Mouse (Mus musculus): ENCODE results near the gene Zbtb45.

Zbtb45 gene

DNA sequence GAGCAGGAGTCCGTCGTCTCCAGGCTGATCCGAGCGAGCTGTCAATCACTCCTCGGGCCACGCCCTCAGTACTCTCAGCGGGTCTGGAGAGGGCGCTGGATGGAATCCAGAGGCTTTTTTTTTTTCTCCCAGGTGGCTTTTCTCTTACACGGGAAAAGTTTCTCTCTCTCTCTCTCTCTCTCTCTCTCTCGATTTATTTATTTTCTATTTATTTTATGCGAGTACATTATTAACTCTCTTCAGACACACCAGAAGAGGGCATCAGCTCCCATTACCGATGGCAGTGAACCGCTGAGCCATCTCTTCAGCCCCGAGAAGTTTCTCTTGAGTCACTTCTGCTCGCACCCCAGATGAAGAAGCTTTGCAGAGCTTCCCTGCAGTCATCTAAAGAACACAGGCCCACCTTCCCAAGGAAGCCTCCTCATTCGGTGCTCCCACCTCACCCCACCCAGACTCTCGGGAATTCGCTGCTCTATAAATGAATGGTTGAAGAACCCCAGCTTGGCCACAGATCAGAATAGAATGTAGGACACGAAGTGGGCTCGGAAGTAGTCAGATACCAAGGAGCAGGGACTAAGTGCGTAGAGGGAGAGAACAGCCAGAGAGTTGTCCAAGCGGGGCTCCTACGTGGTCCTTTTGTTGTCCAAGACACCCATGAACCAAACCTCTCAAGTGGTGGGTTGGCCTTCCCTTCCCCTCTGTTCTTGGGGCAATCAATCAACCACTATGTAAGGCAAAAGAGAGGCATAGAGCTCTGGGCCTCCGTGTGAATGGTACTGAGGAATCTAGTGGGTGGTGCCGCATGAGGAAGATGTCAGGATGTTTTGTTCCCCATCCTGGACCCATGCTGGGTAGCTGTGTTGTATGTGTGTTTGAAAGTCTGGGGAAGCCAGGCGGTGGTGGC lies at the start of gene Zbtb45:
Gene Zbtb45, minus strand, starts transcription at position 30 of the 904 bp plus-strand sequence.
- no peak for DNase-seq (ENCODE audit: low read depth, low spot score)

DNA sequence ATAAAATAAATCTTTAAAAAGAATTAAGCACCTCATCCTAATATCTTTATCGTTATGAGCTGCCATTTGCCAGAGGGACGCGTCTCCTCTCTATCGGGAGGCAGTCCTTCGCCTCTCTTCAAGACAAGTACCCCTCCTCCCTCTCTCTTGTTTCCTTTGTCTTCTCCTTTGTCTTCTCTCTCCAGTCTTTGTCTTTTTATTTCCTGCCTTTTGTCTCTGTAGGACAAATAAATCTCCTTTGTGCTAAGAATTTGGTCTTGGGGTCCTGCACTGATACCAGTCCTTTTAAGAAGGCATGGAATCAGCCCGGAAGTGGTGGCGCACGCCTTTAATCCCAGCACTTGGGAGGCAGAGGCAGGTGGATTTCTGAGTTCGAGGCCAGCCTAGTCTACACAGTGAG lies 49.7 kb upstream of the Zbtb45 start:
- DNase-seq (ENCODE audit: low read depth, low spot score) = no peak

DNA sequence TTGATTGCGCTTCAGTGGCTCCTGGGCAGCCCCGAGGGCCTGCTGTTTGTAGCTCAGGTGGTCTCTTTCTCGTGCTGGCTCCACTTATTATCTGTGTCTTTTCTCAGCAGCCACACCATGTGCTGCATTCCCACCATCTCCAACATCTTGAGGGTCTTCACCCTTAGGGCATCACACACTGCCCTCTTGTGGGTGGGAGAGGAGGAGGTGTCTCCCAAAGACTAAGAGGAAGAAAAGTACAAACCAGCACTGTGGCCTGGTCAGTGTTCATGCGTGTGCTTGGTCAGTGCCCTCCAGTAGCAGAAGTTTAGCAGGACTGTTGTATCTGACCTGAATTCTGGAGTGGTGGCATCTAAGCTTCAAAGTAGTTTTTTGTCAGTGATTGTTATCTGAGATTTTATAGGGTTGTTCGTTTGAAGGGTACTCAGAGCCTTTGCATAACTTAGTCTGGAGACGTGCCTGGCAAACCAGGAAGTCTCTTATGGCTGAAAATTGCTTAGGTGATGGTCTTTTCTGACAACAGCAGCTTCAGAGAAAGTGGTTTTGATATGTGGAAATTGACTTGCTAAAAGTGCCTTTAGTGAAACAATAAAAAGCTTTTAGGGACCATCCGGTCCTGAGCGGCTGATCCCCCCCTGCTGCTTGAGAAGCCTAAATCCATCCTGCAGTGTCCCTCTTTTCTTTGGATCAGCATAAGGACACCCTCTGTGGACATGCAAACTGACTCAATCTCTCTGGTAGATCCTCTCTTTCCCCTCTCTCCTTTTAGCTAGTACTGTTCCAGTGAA lies 47.3 kb upstream of the Zbtb45 start:
- DNase-seq (ENCODE audit: low read depth, low spot score) = no peak

DNA sequence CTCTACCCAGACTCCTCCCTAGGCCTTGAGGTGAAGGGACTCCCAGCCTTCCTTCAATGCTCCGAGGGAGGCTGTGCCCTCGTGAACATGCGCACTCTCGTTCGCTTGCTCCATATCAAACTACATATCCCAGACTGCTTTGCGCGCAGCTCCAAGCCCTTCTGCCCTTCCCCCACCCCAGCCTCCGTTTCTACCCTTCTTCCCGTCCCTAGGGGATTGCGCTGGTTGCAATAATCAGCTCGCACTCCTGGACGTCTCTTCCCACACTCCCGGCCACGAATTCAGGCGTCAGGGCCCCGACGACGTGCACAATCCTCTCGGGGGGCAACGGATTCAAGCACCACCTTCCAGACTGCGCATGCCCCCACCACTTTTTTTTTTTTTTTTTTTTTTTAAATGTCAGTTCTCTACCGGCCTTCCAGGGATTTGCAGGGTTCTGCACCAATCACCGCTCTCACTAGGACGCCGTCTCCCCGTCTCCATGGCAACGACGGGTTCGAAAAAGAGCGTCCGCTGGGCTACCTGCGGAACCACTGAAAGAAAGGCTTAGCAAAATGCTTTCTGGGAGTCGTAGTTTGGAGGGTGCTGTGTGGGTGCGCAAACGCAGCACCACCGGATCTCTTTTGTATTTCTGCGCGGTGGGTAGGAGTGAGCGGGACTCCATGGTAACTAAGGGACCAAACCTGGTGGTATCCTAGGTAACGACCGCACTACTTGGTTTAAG lies 44.6 kb upstream of the Zbtb45 start, which contains the start of gene Mzf1:
Gene Mzf1, minus strand, starts transcription at position 478 of the 724 bp plus-strand sequence.
- peak; percentile 99 for DNase-seq (ENCODE audit: low read depth, low spot score)

DNA sequence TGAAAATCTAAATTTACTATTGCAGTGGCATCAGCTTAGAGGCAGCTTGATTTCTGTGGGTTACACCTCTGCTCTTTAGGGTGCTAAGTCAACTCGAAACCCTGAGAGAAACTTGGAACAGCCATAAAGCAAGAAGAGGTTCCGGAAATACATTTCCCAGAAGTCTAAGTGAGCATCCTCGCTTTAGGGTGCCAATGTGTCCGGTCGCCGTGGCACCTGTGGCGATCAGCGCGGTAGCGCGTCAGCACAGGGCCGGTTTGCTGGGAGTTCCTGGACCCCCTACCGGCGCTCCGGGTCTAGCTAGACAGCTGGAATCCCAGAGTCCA lies 44.1 kb upstream of the Zbtb45 start:
- no peak for DNase-seq (ENCODE audit: low read depth, low spot score)

DNA sequence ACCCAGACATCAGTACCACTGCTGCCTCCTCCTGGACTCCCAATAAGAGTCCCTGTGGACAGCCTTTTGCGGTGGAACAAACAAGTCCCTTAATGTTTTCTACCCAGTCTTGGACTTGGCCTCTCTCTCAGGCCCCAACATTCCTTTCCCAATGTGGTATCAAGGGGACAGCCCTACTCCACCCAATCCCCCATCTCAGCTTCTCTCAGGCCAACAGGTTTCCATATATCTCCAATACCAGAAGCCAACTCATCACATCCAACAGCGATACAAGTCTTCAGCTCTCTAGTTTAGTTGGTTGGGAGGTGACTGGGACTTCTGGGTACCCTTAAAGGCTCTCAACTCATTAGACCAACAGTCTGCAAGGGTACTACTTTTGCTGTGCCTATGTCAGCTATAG lies 43.7 kb upstream of the Zbtb45 start:
- no peak for DNase-seq (ENCODE audit: low read depth, low spot score)

DNA sequence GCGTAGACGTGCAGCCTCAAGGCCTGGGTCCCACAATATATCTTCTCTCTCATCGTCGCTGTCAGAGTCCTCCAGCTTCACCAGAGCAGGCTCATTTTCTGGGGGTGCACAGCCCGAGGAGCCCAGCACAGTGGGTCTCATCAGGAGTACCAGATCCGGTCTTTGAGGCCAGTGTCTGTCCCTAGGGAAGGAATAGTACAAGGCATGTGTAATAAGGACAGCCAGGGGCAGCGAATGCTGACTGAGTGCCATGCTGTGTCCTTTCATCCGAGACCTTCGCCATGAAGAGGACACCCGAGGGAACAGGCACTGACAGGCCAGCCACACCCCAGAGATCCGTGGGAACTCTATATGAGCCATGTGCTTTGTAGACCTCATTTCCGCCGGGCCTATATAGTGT lies 43.2 kb upstream of the Zbtb45 start:
- no peak for DNase-seq (ENCODE audit: low read depth, low spot score)

DNA sequence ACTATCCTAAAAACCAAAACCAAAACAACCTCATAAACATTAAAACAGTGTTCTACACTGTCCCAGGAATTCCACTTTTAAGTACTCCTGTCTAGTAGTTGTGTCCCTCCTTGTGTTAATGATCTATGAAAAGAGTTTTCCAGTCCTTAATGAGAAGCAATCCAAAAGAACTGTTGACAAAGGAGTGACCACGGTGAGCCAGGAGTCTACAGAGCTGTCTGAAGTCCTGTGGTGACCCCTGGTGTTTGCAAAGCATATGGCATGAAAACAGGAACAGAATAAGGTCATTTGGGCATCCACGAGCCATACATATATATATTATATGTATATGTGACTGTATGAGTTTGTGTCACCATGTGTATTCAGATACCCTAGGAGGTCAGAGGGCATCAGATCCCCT lies 36.2 kb upstream of the Zbtb45 start:
- no peak for DNase-seq (ENCODE audit: low read depth, low spot score)

DNA sequence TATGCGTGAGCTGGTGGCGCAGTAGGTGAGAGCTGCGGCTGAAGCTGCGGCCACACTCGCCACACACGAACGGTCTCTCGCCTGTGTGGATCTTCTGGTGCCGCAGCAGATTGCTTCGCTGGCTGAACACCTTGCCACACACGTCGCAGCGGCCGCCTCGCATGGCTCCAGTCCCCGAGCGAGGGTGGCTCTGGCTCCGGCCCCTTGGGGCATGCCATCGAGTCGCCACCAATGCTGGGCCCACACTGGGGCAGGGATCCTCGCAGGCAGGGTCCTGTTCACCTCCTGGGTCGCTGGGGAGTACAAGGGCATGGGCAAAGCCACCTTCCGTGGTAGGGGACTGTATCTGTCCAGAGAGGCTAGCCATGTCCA lies 34.4 kb upstream of the Zbtb45 start:
- DNase-seq (ENCODE audit: low read depth, low spot score) = no peak

DNA sequence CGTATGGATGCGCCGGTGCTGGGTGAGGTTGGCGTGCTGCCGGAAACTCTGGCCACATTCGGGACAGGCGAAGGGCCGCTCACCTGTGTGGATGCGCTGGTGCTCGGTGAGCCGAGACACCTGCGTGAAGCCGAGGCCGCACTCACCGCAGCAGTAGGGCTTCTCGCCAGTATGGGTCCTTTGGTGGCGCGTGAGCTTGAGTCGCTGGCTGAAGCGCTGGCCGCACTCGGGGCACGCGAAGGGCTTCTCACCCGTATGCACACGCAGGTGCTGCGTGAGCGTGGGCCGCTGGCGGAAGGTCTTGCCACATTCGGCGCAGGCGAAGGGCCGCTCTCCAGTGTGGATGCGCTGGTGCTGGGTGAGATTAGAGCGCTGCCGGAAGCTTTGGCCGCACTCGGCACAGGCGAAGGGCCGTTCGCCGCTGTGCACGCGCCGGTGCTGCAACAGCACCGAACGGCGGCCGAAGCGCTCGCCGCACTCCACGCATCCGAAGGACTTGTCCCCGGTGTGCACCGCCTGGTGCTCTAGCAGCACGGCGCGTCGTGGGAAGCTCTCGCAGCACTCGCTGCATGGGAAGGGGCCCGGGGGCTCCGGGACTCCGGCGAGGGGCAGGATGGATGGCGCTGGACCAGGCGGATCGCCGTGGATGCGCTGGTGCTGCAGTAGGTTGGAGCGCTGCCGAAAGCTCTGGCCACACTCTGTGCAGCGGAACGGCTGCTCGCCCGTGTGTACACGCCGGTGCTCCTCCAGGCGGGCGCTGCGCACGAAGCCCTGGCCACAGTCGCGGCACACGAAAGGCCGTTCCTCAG lies 33.8 kb upstream of the Zbtb45 start:
- DNase-seq (ENCODE audit: low read depth, low spot score) = no peak

DNA sequence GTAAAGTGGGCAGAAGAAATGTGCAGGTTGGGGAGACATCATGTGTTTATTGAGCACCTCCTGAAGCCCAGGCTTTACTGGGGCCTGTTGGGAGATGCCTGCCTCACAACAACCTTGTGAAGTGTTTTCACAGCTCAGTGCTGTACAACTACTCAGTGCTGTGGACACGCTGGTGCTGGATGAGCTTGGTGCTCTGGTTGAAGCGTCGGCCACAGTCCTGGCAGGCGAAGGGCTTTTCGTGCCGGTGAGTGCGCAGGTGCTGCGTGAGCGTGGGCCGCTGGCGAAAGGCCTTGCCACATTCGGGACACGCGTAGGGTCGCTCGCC lies 33.2 kb upstream of the Zbtb45 start:
- no peak for DNase-seq (ENCODE audit: low read depth, low spot score)

DNA sequence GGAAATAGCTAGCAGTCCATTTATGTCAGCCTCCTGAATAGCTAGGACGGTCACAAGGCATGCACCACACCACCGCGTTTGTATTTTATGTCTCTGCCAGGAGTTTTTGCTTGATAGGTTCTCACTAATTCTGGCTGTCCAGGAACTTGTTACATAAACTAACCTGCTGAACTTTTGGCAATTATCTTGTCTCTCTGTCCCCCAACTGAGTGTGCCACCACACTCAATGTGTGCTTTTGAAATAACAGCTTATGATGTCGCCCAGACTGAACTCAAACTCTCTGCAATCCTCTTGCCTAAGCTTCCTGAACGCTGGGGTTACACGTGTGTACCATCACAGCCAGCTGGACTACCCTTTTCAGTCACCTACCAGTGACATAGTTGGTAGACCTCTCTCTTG lies 32.7 kb upstream of the Zbtb45 start:
- DNase-seq (ENCODE audit: low read depth, low spot score) = no peak

DNA sequence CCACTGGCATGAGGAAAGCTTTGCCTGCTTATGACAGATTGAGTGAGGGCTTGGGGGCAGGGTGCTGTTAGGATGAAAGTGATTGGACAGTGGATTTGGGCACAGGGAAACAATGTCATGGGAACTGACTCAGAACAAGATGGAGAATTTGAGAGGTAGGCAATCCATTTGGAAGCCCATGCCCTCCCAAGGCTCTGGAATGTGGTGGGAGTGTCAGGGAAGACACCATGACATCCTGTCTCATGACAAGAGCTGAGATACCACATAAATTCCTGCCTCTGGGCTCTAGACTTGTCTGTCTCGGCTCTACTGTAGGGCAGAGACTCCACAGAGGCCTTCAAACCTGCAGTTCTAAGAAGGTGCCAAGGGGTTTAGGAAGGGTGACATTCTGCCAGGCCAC lies 31.4 kb upstream of the Zbtb45 start:
- no peak for DNase-seq (ENCODE audit: low read depth, low spot score)

DNA sequence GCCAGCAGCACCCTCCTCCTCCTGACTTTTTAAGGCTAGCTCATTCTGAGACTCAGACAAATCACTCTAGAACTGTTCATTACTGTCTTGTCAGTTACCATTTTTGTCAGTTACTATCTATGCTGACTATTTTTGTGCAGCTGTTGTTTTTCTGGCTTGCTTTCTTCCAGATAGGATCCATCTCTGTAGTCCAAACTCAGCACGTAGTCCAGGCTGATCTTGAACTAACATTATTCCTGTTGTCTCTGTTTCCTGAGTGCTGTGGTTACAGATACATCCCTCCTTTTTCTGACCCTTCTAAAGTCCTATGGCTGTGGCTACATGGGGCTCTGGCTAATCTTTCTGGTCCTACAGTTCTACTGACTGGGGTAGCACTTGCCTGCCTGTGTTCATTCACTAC lies 29.3 kb upstream of the Zbtb45 start:
- no peak for DNase-seq (ENCODE audit: low read depth, low spot score)

DNA sequence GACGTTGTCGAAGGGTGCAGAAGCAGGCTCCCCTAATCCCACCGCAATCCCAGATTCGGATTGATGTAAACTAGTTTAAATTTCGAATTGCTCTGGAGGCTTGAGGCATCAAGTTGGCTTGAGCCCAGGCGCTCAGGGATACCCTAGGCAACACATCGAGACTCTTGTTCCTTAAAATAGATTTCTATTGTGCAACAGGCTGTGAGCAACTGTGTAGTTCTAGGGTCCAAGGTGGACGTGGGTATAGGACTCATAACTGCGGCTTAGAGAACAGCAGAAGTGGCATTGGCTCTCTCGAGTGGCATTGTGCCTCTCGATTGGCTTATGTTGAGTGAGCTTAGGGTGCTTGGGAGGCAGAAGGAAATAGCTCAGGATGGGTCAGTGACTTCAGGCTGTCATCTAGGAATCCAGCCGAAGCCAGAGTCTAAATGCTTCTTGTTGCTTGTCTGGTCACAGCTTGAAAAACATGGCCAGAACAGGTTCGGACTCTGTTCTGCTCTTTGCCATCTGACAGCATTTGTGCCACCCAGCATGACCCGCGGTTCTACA lies 28.9 kb upstream of the Zbtb45 start:
- DNase-seq (ENCODE audit: low read depth, low spot score) = no peak

DNA sequence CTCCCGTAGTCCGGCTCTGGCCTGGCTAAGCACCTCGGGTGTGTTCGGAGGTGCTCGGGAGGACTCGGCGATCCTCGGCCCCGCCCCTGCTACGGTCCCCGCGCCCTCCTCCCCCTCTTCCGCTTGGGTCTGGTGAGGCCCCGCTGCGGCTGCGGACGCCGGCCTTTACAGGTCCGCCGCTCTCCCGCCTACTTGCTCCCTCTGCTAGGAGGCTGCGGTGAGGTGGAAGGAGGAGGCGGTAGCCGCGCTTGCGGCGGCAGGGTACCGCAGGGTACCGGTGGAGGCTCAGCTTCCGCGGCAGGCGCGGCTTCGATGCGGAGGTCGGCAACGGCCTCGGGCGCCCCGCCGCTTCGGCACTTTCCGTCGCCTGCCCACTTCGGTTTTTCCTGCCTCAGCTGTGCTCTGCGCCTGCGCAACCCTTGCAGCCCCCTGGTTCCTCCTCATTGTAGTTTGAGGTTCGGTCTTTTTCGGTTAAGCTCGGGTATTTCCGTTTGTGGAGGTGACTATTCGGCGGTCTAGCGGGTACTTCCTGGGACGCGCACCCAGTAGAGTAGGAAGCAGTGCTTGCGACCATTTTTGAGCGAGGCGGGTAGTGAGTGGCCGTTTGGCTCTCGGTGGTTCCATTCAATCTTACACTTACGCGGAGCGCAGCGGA lies 28.2 kb upstream of the Zbtb45 start, which contains the start of gene Ube2m:
Gene Ube2m, minus strand, starts transcription at position 375 of the 655 bp plus-strand sequence.
- DNase-seq (ENCODE audit: low read depth, low spot score) = peak; percentile 98

DNA sequence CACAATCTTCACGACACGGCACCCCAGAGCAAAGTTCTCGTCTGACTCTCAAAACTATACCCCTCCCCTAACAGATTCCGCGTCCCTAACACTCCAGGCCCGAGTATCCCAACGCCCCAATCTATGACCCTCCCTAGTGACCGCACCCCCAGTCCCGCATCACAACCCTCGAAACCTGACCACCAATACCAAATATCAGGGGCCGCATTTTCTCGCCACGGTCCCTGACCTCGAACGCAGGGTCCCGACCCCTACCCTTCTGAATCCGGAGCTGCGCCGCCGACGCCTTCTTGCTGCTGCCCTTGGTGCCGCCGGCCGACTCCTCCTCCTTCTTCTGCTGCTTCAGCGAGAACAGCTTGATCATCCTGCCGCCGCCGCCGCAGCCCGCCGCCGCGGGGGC lies 27.5 kb upstream of the Zbtb45 start:
- DNase-seq (ENCODE audit: low read depth, low spot score) = no peak

DNA sequence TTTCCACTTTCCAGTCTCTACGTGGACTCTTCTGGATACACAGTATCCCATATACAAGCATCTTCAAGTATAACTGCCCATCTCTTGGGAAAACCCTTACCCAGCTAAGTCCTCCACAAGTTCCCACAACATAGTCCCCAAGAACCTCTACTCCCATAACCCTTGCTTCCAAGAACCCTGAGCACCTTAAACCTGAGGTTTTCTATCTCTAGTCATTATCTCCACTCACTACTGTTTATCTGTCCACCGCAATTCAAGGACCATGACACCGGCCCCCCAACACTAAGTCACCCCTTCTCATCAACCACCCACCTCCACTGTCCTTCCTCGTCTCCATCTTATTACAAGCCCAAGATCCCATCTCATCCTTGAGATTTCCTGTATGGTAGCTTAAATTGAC lies 27.0 kb upstream of the Zbtb45 start:
- DNase-seq (ENCODE audit: low read depth, low spot score) = no peak

DNA sequence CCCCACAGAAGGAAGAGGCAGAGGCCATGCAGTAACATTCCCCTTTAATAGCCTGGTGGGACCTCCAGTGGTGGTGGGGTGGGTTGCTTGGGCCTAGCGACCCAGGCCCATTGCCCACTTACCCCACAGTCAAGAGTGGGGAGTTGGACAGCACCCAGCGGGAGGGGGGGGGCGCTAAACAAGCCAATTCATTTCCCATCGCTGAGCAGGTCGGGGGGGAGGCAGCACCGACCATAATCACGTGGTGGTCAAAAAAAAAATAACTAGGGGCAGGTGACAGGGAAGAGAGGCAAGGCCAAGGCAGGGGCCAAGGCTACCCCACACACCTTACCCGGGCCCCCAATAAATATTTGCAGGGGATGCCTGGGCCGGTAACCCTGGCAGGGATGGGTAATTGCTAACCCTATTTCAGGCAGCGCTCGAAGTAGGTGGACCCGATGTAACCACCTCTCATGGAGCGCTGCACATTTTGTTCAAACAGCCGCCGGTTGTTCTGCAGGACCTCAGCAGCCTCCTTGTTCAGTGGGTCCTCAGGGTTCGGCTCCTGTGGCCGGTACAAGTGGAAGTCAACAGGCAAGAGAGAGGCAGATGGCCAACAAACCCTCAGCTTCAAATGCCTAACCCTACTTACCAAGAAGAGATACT lies 25.5 kb upstream of the Zbtb45 start:
- no peak for DNase-seq (ENCODE audit: low read depth, low spot score)
